Mouse (Mus musculus) CD4-positive helper T cell, adult 2 months (primary cell): Measurements from ENCODE around the gene Stim2.
A peak's percentile ranks its signal among the peaks of the same experiment; 100 is the strongest.

Source experiments
- DNase-seq: peaks from one replicate; pipeline ENCODE4 v3.0.0-alpha.2; 2012; ENCODE audit warnings: low read depth, missing footprints, low spot score

Gene Stim2

DNA sequence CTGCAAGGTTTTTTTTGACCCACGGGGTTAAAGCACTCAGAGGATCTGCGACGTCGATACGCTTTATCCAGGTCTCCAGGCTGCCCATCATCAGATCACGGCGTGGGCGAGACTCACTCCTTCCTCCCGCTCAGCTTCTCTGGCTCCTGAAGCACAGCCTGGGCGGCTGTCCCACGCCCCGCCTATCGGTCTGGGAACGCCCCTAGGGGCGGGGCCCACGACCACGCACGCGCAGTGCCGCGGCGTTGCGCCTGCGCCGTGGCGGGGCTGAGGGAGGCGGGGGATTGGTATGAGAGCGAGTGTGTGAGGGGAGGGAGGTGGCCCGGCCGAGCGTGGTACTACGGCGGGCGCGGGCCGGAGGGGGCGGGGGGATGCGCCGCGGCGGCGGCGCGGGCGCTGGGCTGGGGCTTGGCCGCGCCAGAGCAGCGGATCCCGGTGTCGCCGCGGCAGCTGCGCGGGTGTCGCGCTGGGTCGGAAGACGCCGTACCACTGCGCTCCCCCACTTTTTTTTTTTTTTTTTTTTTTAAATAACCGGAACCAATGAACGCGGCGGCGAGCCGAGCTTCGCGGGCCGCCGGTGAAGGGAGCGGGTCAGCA lies at the start of gene Stim2:
Gene Stim2, plus strand, starts transcription at position 354 of the 597 bp plus-strand sequence.
- DNase-seq, result peak; percentile 97

DNA sequence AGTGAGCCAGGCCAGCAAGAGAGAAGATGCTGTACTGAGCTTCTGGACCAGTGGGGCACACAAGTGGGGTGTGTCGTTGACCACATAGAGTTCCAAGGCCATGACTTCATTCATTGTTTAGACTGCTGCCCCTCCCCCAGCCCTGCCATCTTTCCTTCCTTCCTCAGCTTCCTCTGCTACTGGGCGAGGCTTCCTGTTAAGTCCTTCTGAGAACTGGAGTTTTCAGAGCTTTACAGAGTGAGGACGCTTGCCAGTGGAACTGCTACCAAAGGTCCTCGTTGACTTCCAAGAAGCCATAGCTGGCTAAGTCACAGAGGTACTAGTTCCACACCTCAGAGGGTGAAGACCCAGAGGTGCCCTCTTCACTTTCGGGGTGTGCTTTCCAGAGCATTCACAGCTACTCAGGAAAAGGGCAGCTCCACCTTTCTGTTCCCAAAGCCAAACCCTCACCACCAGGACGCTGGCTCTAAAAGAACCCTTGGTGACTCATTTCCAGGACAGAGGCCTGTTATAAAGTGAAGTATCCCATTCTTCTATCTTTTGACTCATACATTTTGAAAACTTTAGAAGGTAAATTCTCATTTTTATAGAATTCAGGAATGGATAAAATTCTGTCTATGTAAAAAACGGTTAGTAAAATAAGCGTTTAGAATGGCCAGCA lies 49.6 kb upstream of the Stim2 start:
- no peak for DNase-seq

DNA sequence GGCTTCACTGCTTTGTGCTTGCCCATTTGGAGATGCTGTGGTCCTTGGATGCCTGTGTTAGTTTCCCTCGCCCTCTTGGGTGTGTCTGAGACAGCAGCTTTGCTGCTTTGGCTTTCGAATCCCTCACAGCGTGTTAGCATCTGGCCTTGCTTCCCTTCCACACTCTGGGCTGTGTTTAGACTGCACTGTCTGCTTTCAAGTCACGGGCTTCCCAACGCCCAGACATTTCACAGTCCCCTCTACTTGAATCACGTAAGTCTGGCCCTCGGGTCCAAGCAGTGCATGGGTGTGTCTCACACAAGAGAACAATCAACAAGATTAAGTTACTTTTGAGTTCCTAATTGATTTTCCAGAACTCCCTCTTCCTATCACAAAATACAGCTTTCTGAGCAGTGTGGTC lies 48.1 kb upstream of the Stim2 start:
- DNase-seq, result no peak

DNA sequence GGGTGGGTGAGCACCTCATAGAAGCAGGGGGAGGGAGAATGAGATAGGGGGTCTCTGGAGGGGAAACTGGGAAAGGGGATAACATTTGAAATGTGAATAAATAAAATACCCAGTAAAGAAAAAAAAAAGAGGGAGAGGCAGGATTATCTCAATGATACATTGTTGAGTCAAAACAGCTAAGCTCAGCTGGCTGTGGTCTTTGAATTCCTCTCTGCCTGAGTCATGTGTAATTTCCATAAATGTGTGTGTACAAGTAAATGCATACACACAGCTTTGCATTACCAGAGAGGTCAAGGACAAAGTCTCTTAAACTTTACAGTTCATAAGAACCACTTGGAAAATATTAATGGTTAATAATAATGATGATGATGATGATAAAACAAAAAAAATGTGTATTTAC lies 45.1 kb upstream of the Stim2 start:
- DNase-seq, result no peak

DNA sequence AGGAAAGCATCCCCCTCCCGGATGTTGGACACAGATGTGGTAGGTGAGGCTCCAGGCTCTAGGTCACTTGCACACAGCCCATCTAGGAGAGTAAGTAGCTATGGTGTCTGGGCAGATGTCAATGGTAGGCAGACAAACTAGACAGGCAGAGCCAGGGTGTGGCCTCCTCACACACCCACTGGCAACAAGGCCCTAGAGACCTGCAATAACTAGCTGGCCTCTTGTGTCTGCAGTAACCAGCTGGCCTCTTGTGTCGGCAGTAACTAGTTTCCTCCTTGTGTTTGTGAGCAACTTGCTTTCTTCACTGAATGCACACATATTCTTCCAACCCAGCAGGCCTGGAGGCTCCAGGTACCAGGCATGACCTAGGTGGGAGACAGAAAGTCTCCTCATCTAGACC lies 44.5 kb upstream of the Stim2 start:
- no peak for DNase-seq

DNA sequence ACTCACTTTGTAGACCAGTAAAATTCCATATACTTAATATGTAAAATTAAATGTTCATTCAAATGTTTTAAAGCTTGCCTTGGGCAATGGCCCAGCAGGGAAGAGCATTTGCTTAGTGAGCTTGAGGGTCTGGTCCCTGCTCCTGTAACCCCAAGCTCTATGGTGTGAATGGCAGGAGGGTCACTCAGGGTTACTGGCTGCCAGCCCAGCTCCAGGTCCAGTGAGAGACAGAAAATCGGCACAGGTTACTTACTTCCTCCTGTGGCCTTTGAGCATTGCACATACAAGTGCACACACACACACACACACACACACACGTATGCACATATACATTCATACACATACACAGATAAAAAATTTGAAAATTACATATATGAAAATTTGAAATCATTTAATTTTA lies 42.3 kb upstream of the Stim2 start:
- DNase-seq, result no peak

DNA sequence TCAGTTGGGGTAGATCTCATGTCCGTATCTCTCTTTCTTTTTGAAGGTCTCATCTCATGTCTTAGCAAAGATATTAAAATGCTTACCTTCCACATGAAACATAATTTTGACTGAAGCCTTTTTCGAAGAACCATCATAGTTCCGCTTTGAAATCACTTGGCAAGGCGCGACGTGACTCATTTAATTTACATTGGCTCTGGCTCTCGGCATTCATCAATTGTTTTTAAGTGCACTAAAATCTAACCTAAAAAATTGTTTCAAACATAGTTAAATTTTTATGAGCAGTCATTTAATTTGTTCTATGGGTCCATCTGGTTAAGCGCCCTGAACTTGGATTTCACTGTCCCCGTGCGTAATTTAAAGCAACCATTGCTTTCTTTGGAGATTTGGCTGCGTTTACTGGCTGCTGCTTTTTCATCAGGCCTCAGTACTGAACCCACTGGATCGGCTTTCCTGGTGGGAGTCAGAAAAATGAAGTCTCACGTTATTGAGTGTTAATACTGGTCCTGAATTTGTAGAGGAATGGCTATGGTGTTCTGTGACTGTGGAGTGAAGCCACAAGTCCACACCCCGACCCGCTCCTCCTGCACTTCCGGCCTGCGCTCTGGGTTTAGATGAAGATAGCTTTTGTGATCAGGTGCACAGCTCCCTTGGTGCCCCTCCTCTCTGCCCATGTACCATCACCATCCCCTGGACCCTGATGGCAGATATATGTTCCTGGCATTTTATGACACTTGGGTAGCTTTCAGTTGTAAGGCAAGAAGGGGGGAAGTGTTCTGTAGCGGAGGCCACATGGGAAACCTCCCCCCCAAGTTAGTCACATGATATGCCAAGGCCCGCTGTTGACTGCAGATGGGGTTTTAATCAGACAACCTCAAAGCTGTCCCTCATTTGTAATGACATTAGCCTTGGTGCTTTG lies 41.6 kb upstream of the Stim2 start:
- no peak for DNase-seq

DNA sequence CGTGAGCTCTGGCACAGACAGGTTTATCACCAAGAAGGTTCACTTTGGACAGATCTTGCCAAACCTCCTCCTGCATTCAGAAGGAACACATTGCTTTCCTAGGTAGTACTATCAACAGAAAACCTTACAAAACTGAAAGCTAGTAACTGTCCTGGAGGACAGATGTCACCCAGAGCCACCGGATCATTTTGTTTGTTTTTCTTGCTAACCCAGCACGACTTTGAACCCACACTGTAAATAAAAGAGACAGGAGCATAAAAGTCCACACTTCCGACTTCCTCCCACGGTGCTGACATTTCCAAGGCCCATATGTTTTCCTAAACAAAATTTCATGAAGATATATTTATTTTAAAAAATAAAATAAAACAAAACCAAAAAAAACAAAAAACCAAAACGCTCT lies 41.0 kb upstream of the Stim2 start:
- no peak for DNase-seq

DNA sequence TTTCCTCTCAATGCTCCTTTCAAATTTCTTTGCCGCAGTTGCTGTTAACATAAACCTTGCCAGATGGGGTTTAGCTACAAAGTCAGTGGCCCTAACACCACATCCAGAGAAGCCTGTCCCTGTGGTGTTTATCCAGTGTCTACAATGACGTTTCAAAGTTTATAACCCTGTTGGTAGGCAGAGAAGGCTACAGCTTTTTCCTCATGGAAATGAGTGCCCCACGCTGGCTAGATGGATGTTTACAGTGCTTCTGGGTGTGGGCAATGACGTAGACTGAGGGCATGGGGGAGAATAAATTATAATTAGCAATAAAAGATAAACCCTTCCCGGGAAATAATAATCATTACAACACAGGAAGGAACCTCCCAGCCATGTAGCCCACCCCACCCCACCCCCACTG lies 37.1 kb upstream of the Stim2 start:
- DNase-seq, result no peak

DNA sequence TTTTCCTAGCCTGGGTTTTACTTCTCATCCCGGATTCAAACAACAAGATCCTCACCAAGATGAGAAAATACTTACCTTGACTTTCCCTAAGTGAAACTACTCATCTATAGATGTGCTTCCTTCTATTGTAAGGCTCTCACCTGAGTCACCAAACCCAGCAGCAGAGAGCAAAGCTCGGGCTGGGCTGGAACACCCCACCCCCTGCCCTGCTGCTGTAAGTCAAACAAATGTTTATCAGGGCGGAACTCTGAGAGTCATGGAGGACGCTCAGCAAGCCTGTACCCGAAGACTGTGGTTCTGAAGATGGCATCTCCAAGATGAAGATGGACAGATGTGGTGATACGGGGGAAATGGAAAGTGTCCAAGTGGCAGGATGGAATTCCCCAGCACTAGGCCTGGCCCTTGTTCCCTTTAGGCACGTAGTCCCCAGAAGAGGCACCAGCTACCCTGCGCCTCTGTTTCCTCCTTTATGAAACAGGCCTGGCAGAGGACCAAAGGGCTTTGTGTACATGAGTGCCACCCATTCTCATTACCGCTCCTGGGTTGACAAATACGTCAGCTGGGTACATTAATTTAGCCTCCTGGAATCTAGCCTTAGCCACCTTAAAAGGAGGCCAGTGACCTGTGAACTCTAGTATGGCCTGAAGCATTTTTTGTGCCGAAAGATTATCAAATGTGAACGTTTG lies 36.3 kb upstream of the Stim2 start:
- DNase-seq, result no peak

DNA sequence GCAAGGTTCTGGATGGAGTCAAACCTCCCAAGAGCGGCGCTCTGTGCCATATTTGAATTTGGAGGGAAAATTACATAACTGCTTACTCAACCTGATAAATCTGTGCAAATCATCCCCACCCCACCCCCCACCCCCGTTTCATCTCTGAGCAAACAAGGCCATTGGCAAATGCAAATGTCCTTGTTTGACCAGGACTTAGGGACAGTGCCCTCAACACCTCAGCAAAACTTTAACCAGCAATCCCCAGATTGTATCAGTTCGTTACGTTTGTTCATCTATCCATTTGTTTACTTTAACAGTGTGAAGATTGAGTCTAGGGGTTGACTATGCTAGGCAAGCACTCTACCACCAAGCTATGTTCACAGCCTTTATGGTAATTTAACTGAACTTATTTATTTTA lies 32.6 kb upstream of the Stim2 start:
- DNase-seq, result no peak

DNA sequence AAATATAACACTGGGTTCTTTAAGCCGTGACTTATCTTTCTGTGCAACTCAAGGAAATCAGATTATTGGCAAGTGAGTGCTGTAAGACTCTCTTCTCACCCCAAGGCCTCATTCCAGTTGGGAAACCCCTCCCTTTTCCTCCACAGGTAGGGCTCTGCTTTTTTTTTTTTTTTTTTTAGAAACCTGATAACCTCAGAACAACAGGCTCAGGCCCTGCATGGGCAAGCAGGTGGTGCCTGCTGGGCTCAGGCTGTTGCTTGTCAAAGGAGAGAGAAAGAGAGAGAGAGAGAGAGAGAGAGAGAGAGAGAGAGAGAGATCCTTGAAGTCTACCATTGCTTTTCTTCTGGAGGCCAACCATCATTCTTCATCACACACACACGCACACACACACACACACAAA lies 30.7 kb upstream of the Stim2 start:
- DNase-seq, result no peak

DNA sequence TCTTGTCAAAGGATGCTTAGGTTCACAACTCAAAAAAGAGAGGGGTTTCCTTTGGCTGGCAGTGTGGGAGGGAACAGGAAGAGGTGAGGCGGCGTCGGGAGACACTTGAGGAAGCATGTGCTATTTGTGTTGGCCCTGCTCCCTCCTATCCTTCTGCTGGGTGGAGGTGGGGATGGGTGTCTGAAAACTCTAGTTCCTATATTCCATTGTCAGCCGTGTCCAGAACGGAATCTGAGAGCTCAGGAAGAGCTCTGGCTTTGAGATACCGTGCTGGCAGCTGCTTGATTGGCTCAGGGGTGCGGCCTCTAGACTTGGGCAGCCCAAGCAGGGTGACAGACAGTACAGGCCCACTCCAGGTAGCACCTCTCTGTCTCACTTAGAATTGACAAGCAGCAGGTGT lies 28.1 kb upstream of the Stim2 start:
- no peak for DNase-seq

DNA sequence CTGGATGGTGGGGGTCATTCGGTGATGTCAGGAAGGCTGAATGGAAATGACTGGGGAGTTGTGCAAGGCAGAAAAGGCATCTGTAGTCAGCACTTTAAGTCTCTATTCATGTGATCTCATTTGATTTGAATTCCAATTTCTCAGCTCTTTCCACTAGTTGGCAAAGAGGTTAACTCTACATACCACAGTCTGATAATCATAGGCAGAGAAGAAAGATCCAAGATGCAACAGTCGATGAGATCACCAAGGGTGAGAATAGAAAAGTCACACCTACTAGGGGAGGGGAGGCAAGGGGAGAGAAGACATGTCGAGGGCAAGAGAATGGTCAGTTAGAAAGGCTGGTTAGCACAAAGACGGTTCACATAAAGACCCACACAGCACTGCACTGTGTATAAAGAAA lies 27.1 kb upstream of the Stim2 start:
- no peak for DNase-seq

DNA sequence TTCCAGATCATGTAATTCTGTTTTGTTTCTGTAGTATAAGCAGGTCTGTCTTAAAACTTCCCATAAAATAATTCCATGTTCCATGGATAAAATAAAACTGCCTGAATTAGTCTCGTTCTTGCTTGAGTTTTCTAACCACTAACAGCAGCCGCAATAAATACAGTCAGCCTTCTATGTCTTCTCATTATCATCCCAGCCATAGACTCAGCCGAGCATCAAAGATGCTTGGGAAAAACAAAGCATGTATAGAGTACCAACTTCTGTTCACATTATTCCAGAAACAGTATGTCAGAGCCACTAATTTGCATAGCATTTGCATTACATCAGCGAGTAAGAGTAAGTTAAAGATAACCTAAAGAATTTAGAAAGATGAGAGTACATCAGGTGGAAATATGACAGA lies 25.4 kb upstream of the Stim2 start:
- no peak for DNase-seq

DNA sequence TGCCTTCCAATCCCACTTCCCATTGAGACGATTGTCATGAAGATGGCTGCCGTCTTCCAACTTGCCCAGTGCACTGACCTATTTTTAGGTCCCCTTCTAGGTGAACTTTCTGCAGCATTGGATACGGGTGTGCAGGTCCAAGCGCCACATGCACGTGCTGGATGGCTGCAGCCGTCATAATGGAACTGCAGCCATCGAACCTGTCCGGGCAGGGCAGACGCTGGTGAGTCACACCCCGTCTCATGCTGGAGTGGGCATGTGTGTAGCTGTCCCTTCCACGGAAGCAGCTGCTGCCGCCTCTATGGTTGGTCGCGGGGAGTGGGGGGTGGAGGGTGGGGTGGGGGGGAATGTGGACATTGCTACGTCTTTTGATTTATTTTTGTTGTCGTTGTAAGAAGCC lies 21.8 kb upstream of the Stim2 start:
- DNase-seq, result no peak

DNA sequence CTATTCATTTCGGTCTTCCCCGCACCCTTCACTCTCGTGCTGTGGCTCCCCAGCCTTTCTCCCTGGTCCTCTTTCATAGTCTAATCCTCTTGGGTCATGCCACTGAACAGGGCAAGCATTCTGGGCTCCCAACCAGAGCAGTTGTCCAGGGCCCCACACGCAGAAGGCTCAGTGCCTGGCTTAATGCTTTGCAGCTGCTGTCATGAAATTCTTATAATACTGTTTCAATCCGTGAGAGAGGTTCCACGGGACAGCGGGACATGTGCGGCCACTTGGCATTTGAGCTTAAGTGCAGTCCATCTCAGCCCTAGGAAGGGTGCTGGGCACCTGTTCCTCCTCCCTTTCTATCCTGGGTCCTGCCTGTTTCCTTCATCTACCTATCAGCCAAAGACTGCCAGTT lies 21.2 kb upstream of the Stim2 start:
- DNase-seq, result no peak

DNA sequence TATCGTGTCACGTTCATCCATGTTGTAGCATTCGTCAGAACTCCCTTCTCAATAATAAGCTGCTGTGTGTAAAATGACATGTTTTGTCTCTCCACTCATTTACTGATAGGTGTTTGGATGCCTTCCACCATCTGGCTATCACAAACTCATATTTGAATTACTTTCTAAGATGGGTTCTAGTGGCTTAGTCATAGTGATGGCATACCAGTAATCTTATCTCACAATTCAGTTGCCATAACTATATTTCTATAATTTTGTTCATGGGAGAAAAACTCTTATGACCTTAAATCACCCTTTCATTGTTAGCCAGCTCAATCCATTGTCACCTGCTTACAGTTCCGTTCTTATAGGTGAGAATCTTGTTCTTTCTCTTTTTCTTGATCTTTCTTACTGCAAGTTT lies 14.9 kb upstream of the Stim2 start:
- no peak for DNase-seq

DNA sequence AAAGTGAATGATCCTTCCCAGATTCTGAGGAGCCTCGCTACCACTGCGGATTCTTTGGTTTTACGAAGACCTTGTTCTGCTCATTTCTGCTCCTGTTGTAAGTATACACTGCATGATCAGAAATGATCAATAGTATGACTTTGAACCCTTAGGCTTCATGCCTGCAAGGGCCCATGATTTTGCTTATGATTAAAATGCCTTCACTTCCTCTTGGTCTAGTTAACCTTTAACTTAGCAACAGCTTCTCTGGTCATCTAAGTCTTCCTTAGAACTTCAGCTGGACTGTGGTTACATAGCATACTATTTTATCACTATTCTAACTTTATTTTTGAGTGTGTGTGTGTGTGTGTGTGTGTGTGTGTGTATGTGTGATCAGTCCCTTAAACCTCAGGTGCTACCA lies 12.7 kb upstream of the Stim2 start:
- no peak for DNase-seq

DNA sequence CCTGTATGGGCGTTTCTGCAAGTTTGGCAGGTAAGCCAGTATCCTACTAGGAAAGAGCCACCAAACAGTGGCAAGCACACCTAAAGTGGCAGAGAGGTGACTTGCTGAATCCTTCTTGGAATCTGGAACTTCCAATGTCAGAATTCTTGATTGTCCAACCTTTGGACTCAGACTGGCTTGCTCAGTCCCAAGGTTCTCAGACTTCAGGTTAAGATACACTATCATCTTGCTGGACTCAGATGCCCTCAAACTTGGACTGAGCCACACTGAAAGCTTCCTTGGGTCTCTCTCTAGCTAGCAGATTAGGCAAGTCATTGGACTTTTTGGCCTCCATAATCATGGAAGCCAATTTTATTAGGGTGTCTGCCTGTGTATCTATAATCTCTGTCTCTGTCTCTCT lies 10.8 kb upstream of the Stim2 start:
- no peak for DNase-seq

DNA sequence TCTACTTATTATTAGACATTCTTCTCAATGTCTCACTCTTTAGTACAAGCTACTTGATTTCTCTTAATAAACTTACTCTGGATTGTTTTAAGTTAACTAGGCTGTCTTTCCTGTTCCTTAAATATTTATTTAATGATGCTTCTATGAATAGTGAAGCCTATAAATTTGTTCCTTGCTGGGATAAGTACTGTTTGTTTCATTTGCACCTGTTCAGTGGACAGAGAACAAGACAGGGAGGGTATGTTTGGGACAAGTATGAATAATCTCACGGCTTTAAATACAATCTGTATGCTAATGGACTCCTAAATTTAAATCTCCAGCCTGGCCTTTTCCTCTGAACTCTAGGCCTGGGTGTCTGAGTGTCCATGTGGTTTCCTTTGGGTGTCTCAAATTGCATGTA lies 10.2 kb upstream of the Stim2 start:
- no peak for DNase-seq

DNA sequence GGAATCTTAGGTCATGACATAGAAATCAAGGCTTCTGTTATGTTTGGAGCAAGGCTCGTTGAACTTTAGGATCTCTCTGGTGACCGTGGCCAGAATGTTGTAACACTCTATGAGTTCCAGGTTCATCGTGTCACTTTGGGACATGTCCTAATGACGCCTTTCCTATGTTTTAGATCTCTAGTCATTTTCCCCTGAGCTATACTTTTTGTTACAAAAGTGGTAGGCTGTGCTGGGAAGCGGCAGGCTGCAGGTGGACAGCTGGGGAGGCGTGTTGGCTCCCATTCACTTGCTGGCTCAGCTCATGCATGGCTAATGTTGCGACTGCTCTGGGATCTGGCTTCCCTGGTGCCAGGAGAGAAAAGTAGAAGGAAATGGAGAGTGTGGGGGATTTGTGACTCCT lies 5.7 kb upstream of the Stim2 start:
- no peak for DNase-seq
